Mouse (Mus musculus) bone marrow macrophage, adult 2 months (primary cell): ENCODE data around the gene Olfr146. TPM values are rescaled to one million over a fixed set of nuclear protein-coding genes. Genes with fewer than 3 reads are reported as not detected.

Experiments used
- H3K27ac ChIP-seq: 2 replicates; pipeline ENCODE4 v1.5.1; 2012; ENCODE audit warnings: low read depth, low read length; ENCODE audit not compliant: insufficient read depth
- H3K4me1 ChIP-seq: 2 replicates; pipeline ENCODE4 v1.6.1; 2012; ENCODE audit warnings: low read length; ENCODE audit not compliant: control insufficient read depth, insufficient read depth
- H3K4me3 ChIP-seq: 2 replicates; pipeline ENCODE4 v1.5.1; 2012; ENCODE audit warnings: mild to moderate bottlenecking, low read length, moderate library complexity; ENCODE audit not compliant: insufficient read depth
- CTCF ChIP-seq: IDR thresholded peaks from 2 replicates; pipeline ENCODE4 v1.5.1; 2012; ENCODE audit warnings: low read depth, mild to moderate bottlenecking, low read length, moderate library complexity
- POLR2A ChIP-seq: IDR thresholded peaks from 2 replicates; pipeline ENCODE4 v1.6.1; 2012; ENCODE audit warnings: mild to moderate bottlenecking, low read depth, low read length, borderline replicate concordance
- polyA plus RNA-seq: library from polyadenylated mRNA; stranded (reverse); fragments of >200 nt; gene quantifications from 2 replicates; pipeline ENCODE4 v1.2.4, GENCODE M21; 2012; ENCODE audit not compliant: missing spikeins, insufficient read depth, insufficient read length

Gene Olfr146
- not detected in 2 replicates for polyA plus RNA-seq

DNA sequence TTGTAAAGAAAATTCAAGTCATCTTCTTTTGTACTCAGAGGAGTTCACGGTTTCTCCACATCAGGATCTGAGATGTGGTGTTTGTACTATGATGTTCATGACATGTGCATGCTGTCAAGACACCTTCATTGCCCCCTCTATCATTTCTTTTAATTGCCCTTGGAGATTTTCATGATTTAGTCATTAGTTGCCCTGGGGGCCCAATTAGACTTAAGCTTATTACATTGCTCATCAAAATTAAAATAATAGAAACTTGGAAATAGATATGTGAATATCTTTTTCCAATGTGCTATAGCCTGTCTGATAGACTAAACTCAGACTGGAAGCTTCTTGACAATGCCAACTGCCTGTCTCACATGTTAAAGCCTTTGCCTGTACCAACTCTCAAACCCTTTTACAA is at the start of gene Olfr146:
TSS of gene Olfr146 (minus strand) at position 101 of the 400 bp plus-strand sequence.
- Histone ChIP-seq H3K4me1 (no peaks in the 10 kb centered on the region), H3K4me3 (no peak within 1 kb of the TSS), H3K27ac (no peak within 1 kb of the TSS)
- no peak for TF ChIP-seq CTCF
- TF ChIP-seq POLR2A, result no peak

- Histone ChIP-seq H3K4me1 (no peaks in the 10 kb centered on the region), H3K27ac (no peak within 1 kb of the TSS), H3K4me3 (no peak within 1 kb of the TSS)
- TF ChIP-seq POLR2A (no peak), CTCF (no peak)
These were observed 41.7 kb upstream of the Olfr146 start, which contains the start of gene Olfr937 for GRCm38 (mm10) chr9:39064851-39065250. Olfr937 (minus strand) TSS chr9:39064951.

GRCm38 (mm10) chr9:38999583-38999982 is 23.6 kb downstream of the Olfr146 start, which contains the start of gene Olfr935:
Olfr935 (minus strand) TSS chr9:38999683.
- H3K4me1 ChIP-seq, result no peaks in the 10 kb centered on the region
- no peak within 1 kb of the TSS for H3K4me3 ChIP-seq
- no peak within 1 kb of the TSS for H3K27ac ChIP-seq
- TF ChIP-seq CTCF (no peak), POLR2A (no peak)

GRCm38 (mm10) chr9:38988215-38988614 is 35.0 kb downstream of the Olfr146 start, which contains the start of gene Olfr934:
Olfr934 (minus strand) TSS chr9:38988315.
- Histone ChIP-seq H3K4me3 (no peak within 1 kb of the TSS), H3K4me1 (no peaks in the 10 kb centered on the region), H3K27ac (no peak within 1 kb of the TSS)
- TF ChIP-seq POLR2A, result no peak
- TF ChIP-seq CTCF, result no peak

DNA sequence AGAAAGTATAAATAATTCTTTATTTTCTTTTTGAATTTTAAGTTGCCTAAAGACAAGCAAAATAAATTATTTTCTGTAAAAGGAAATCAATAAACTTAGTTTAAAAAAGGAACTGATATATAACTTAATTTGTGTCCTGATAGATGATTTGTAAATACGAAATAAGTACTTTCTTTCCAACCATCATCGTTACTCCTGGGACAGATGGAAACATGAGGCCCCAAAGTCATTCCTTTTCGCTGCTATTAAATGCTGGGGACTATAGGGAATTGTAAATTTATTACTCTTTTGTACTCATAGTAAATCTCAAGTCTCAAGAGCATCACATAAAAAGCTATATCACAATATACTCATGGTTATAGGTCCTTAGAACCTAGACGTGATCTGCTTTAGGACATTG is 51.2 kb downstream of the Olfr146 start, which contains the start of gene Olfr933:
TSS of gene Olfr933 (plus strand) at position 301 of the 400 bp plus-strand sequence.
- H3K27ac ChIP-seq, result no peak within 1 kb of the TSS
- H3K4me1 ChIP-seq, result no peaks in the 10 kb centered on the region
- TF ChIP-seq POLR2A, result no peak
- TF ChIP-seq CTCF, result no peak
- H3K4me3 ChIP-seq, result no peak within 1 kb of the TSS

Other genes with a start within 250 kb of the Olfr146 start
- not detected in 2 replicates for gene Olfr922, start 208.8 kb downstream of the Olfr146 start, polyA plus RNA-seq
- gene Olfr923, start 196.8 kb downstream of the Olfr146 start, polyA plus RNA-seq, result not detected in 2 replicates
- not detected in 2 replicates for gene Olfr924, start 178.9 kb downstream of the Olfr146 start, polyA plus RNA-seq
- not detected in 2 replicates for gene Olfr26, start 168.3 kb downstream of the Olfr146 start, polyA plus RNA-seq
- not detected in 2 replicates for gene Olfr926, start 146.3 kb downstream of the Olfr146 start, polyA plus RNA-seq
- not detected in 2 replicates for gene Olfr930, start 93.6 kb downstream of the Olfr146 start, polyA plus RNA-seq
- not detected in 2 replicates for gene Olfr933, start 51.1 kb downstream of the Olfr146 start, polyA plus RNA-seq
- not detected in 2 replicates for gene Olfr934, start 35.1 kb downstream of the Olfr146 start, polyA plus RNA-seq
- not detected in 2 replicates for gene Olfr935, start 23.7 kb downstream of the Olfr146 start, polyA plus RNA-seq
- gene Olfr937, start 41.6 kb upstream of the Olfr146 start, polyA plus RNA-seq, result not detected in 2 replicates
- not detected in 2 replicates for gene Olfr938, start 55.5 kb upstream of the Olfr146 start, polyA plus RNA-seq
- not detected in 2 replicates for gene Olfr27, start 104.8 kb upstream of the Olfr146 start, polyA plus RNA-seq
- 0.24 TPM in 1 of 2 replicates, not detected in the other for gene Olfr943, start 142.9 kb upstream of the Olfr146 start, polyA plus RNA-seq
- not detected in 2 replicates for gene Olfr944, start 178.5 kb upstream of the Olfr146 start, polyA plus RNA-seq
- not detected in 2 replicates for gene Olfr1537, start 226.6 kb upstream of the Olfr146 start, polyA plus RNA-seq